Mouse (Mus musculus) cerebellum, postnatal 25 days (tissue): ENCODE measurements around the gene Pla2g4f.

Experiments used
- DNase-seq, 2 experiments: peaks; one replicate each; pipeline ENCODE4 v3.0.0; 2021; ENCODE audit warnings: mixed read lengths in 2 of 2

Gene Pla2g4f

GRCm38 (mm10) chr2:120276951-120277350, 37.0 kb downstream of the Pla2g4f start:
- DNase-seq = no peak

- DNase-seq = peak in 1 of 2 experiments; percentile 34
Observed at GRCm38 (mm10) chr2:120268635-120269034, 45.3 kb downstream of the Pla2g4f start.

GRCm38 (mm10) chr2:120265523-120265922, 48.4 kb downstream of the Pla2g4f start:
- DNase-seq = peak in 1 of 2 experiments; percentile 53

GRCm38 (mm10) chr2:120264858-120265257, 49.1 kb downstream of the Pla2g4f start:
- DNase-seq = no peak

GRCm38 (mm10) chr2:120262876-120263275, 51.1 kb downstream of the Pla2g4f start:
- peak; percentile 34 to 45 for DNase-seq

- no peak for DNase-seq
Observed at GRCm38 (mm10) chr2:120261346-120261745, 52.6 kb downstream of the Pla2g4f start.

GRCm38 (mm10) chr2:120256259-120256658, 57.7 kb downstream of the Pla2g4f start:
- no peak for DNase-seq

GRCm38 (mm10) chr2:120252644-120253043, 61.3 kb downstream of the Pla2g4f start:
- no peak for DNase-seq
